Mouse (Mus musculus) heart, adult 18-20 months (tissue): ENCODE results near the gene Ctnnbl1. TPM values are rescaled to one million over a fixed set of nuclear protein-coding genes. Genes with fewer than 3 reads are reported as not detected.

Experiments
- DNase-seq, 2 experiments: peaks; one replicate each; pipeline ENCODE4 v3.0.0; 2021 to 2022; ENCODE audit warnings: mixed read lengths in 1 of 2
- total RNA-seq, 2 experiments: library from RNA; stranded (reverse); gene quantifications; 2 replicates each; pipeline ENCODE4 v1.2.3; 2021

Gene Ctnnbl1
- total RNA-seq, 2 experiments from 2014 or later: 11.6 TPM

DNA sequence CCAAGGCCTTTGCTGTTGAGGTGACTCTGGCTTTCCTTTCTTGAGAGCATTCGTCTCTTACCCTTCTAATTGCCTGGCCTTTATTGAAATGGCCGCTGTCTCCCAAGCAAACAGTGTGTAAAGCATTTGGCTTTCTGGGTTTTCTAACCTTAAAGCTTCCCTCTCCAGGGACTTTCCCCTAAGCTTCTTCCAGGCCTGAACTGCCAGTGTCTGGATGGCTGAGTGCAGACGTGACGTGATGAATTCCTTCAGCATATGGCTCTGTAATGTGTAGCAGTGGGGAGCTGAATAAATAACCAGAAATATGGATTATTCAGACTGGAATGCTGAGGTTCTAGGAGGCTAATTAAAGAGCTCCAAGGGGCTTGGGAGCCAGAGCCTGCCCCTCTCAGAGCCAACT is 84.1 kb downstream of the Ctnnbl1 start:
- no peak for DNase-seq

GRCm38 (mm10) chr2:157823456-157823855 is 86.3 kb downstream of the Ctnnbl1 start:
- DNase-seq: peak in 1 of 2 experiments; percentile 30

- DNase-seq: no peak
Measured at GRCm38 (mm10) chr2:157824249-157824648, 87.0 kb downstream of the Ctnnbl1 start.

DNA sequence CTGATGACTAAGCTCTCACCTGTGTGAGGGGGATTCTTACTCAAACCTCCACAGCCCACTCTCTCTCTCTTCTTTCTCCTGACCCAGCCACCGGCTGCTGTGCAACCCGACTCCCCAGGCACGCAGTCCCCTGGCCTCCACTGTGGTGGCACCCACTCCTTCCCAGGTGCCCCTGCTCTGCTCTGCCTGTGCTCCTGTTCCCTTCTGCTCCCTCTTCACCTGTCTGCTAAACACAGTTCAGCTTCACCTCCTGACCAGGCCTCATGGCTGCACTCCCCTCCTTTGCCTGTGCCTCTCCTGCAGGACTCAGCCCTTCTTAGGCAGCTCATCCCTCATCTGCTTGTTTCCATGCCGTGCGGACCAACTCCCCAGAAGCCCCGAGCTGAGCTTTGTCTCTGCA is 92.9 kb downstream of the Ctnnbl1 start:
- DNase-seq: no peak

DNA sequence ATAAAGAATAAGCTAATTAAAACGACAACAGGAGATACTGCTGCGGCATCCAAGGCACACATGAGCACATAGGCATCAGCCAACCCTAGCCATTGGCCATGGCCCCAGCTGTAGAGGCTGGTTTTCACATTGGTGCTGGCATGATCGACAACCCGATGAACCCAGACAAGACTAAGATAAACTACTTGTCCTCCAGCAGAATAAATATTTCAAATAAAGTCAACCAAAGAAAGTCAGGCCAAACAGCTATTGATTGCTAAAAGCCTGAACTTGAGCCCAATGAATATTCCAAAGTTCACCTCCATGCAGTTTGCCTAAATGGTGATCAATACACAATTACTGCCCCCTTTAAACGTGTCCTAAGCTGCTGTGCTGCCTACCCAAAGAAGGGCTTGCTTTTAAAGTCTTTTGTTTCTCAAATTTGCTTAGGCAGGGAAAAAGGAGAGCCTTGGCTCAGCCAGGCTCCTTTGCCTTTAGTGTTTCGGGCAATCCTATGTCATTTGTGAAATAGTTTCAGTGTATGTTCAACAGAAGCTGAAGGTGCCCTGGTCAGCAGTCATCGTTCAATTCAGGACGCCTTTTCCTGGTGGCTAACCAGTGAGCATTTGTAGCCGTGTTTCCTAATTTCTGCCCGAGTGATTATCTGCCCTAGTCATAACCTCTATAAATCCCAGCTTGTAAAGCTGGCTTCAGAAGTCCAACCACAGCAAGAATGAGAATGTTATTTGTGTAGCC is 93.6 kb downstream of the Ctnnbl1 start:
- no peak for DNase-seq

GRCm38 (mm10) chr2:157837050-157837449 is 99.8 kb downstream of the Ctnnbl1 start:
- no peak for DNase-seq

GRCm38 (mm10) chr2:157838206-157838923 is 101.2 kb downstream of the Ctnnbl1 start:
- DNase-seq: peak in 1 of 2 experiments; percentile 66

DNA sequence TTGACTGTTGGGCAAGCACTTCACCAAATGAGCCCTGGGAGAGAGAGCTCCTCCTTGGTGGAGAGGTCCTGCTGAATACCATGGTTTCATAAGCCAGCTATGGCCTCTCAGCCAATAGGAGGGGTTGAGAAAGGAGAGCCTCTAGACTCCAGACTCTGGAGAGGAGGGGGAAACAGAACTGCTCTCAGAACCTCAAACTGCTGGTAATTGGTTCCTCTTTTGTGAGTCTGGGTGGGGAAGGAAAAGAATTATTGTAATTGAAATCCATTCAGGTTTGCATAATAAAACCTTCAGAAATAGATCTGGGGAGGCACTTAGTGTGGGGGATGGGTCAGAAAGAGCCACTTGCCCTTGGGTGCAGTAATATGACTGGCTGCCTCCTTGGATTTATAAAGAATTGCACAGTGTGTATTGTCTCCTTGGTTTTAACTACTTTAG is 103.5 kb downstream of the Ctnnbl1 start:
- DNase-seq: peak in 1 of 2 experiments; percentile 48

- DNase-seq: no peak
Measured at GRCm38 (mm10) chr2:157841121-157841520, 103.9 kb downstream of the Ctnnbl1 start.

DNA sequence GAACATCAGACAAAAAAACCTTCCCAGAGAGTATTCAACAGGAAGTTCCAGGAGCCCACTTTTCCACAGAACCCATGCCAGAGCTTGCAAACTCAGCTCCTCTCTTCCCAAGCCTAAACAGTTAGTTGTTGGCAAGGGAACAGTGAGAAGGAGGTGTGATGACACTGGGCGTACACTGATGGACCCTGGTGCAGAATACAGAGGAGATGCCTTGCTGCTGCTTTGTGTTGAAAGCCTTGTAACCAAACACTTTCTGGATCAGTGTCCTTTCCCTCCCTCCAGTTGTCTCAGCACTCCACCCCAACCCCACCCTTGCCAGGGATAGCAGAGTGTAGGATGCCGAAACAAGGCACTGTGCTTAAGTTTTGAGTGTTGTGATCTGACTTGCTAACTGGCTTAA is 107.5 kb downstream of the Ctnnbl1 start:
- no peak for DNase-seq

GRCm38 (mm10) chr2:157845831-157846230 is 108.6 kb downstream of the Ctnnbl1 start:
- DNase-seq: no peak

DNA sequence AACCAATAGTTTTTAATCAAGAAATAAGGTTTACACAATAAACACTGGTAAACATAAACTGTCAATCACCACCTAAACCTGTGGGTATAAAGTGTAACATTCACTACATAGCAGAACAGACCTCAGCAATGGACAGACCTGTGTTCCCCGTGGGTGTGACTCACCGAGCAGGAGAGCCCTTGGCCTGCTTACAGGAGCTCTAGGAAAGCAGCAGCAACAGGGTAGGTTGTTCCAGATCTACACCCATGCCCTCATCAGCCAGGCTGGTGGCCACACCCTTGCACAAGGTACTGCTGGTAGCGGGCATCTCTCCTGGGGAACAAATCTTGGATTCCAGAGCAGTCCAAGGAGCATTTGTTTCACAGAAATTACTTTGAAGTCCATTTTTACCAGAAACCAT is 115.9 kb downstream of the Ctnnbl1 start:
- no peak for DNase-seq

DNA sequence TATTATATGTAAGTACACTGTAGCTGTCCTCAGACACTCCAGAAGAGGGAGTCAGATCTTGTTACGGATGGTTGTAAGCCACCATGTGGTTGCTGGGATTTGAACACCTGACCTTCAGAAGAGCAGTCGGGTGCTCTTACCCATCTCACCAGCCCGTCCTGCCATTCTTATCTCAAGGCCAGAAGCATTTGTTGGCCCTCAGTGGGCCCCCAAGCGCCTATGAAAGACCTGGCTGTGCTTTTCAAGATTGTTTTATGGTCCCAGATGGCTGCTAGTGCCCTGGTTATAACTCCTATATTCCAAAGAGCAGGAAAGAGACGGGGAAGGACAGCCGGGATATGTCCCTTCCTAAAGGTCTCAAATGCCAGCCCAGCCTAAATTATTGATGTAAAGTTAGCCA is 118.6 kb downstream of the Ctnnbl1 start:
- no peak for DNase-seq

DNA sequence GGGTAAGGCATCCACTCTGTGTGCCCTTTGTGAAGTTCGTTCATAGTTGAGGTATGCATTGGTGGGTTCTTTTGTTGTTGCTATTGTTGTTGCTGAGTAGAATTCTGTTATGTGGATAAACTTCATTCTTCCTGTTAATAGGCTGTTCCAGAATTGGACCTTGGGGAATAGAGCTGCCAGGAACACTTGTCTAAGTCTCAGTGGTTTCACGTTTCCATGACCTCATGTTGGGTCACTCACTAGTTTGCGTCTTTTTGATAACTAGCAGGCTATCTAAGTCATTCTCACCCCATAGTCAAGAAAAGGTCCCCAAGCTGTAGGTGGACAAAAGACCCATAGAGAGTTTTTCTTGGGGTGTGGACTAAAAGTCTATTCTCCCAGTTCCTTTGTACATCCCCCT is 120.3 kb downstream of the Ctnnbl1 start:
- DNase-seq: no peak

DNA sequence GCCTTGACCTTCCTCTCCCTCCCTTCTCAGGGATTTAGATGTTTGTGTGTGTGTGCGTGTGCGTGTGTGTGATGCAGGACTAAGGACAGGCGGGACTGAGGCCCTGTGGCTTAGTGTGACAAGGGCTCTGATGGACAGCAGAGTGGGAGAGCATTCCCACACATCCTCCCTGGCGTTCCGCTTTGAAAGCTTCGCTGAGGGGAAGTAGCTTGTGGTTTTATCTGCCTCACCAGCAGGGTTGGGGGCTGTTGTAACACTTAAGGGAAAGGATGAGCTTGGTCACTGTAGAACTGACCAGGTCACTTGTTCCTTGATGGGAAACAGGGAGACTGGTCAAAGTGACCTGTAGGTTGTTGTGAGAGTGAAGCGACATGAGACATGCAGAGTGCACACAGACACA is 121.1 kb downstream of the Ctnnbl1 start:
- no peak for DNase-seq

- no peak for DNase-seq
Measured at GRCm38 (mm10) chr2:157859046-157859701, 122.0 kb downstream of the Ctnnbl1 start.

GRCm38 (mm10) chr2:157861273-157861944 is 124.2 kb downstream of the Ctnnbl1 start:
- peak; percentile 30 to 50 for DNase-seq

DNA sequence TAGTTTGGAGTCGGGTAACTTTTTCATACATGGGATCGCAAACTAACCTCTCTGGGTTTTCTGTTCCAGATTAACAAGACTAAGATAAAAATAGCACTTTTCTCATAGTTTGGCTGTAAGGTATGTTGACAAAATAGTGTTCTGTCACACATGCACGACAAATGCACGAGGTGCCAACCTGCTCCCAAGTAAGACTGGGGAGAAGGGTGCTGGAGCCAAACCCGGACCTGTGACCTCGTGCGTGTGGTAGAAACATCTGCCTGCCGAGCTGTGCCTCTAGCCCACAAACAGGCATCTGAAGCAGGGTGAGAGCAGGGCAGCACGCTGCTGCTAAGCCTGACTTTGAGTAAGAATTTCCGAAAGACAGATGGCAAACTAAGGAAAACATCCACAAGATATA is 125.1 kb downstream of the Ctnnbl1 start:
- peak; percentile 42 to 49 for DNase-seq

DNA sequence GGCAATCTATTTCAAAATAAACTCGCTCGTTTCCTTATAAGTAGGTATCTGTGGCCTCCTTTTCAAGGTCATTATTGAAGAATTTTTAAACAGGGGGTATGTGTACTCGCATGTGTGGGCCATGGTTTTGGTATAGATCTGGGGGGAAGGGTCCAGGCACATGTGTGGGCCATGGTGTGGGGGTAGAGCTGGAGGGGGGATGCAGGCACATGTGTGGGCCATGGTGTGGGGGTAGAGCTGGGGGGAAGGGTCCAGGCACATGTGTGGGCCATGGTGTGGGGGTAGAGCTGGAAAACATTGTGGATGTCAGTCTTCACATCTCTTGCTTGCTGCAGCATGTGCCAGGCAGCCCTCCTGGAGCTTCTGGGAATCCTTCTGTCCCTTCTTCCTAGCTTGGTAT is 129.9 kb downstream of the Ctnnbl1 start:
- no peak for DNase-seq

DNA sequence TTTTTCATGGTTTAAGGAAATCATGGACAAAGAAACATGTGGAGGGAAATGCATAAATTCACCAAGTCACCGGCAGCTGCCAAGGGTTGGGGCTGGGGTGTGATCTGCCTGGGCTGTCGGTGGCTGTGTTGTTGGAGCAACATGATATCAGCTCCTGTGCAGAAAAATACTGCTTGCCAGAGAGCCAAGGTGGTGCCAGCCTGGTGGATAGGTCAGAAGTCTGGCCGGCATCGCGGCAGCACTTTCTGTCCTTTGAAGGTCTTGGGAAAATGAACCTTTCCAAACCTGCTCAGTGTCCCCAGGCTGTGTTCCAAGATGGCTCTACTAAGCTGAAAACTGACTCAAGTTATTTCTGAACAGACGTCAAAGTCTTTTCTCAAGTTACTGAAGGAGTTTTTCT is 133.0 kb downstream of the Ctnnbl1 start:
- DNase-seq: peak; percentile 50 to 69

DNA sequence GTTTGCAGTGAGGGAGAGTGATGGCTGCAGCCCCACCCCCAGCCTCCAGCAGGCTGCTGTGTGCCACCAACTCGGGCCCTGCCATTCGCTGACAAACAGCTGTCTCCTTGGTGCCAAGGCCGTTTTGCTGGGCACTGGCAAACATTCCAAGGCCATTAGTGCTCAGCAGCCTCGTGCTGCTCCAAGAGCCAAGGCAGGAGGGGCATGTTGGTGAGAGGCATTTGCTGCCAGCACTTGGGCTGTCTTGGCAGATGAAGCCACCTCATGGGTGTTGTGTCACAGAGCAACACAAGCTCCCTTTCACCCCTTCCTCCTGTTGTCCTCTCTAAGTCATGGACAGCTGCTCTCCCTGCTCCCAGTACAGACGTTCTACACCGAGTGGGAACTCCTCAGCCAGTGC is 136.0 kb downstream of the Ctnnbl1 start:
- peak; percentile 69 to 88 for DNase-seq

DNA sequence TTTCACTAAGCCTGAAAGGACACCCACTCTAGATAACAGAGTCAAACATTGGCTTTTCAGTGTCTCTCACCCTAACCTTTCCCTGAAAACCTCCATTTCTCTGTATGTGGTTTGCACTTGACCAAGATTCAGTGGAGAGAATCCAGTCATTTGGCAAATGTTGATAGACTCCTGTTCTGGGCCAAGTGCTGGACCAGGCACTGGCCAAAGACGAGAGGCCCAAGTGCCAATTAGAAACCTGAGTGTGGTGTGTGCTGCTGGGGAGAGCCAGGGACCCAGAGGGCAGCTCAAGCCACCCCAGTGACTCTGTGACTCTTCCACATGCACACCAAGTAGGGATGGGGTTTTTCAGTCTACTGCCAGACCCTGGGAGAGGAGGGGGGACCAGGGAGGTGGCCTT is 136.5 kb downstream of the Ctnnbl1 start:
- DNase-seq: peak; percentile 12 to 13

DNA sequence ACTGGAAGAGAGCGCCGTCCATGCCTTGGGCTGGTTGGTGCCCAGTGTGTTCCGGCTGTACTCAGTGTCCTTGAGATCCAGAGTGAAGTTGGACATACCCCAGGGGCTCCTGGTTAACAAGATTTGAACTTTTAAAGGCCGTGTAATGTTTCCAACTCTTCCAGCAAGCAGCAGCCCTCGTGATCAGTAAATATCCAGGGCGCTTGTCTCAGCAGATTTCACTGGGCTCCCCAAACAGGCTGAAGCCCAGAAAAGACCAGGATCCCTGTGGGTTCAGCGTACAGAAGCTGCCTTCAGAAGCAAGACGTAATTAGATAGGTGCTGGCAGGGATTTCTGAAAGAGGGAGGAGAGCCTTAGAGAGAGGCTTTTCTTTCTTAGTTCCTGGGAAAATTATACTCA is 137.9 kb downstream of the Ctnnbl1 start:
- DNase-seq: peak in 1 of 2 experiments; percentile 19
